Mouse (Mus musculus) MEL (cell line): ENCODE measurements at regions not wholly inside any gene's neighbourhood (a gene's known extent, or its start where the extent isn't known, plus 50 kb on each side); places are given as distances from the start of the nearest gene placed in this dataset.

ENCODE experiments used
- DNase-seq: peaks from one replicate; pipeline ENCODE4 v3.0.0; 2011; ENCODE audit warnings: low read depth, low spot score
- H3K27ac ChIP-seq: 2 replicates; pipeline ENCODE4 v1.5.1; 2012; ENCODE audit warnings: low read depth, mild to moderate bottlenecking, control low read depth, low read length, moderate library complexity; ENCODE audit not compliant: control insufficient read depth
- H3K27me3 ChIP-seq, 2 experiments: fragments of 150-350 bp in 1 of 2; sonication (generic) in 1 of 2; 2 replicates each; pipeline ENCODE4 v1.6.1; 2012; ENCODE audit warnings: low read length in 2 of 2, mild to moderate bottlenecking in 2 of 2, improper control_type of control experiment in 1 of 2, moderate library complexity in 1 of 2; ENCODE audit not compliant: insufficient read depth in 2 of 2, control insufficient read depth in 1 of 2
- H3K36me3 ChIP-seq, 2 experiments: 2 replicates each; pipeline ENCODE4 v1.6.1; 2012 to 2014; ENCODE audit warnings: low read length in 2 of 2, improper control_type of control experiment in 1 of 2, inconsistent platforms in 1 of 2, mild to moderate bottlenecking in 1 of 2; ENCODE audit not compliant: insufficient read depth in 2 of 2, control insufficient read depth in 1 of 2
- H3K4me1 ChIP-seq, 2 experiments: fragments of 150-350 bp in 1 of 2; sonication (generic) in 1 of 2; 2 replicates each; pipeline ENCODE4 v1.6.1; 2012; ENCODE audit warnings: low read length in 2 of 2, improper control_type of control experiment in 1 of 2, mild to moderate bottlenecking in 1 of 2; ENCODE audit not compliant: insufficient read depth in 2 of 2, control insufficient read depth in 1 of 2
- H3K4me3 ChIP-seq, 2 experiments: fragments of 150-350 bp in 1 of 2; sonication (generic) in 1 of 2; 2 replicates each; pipeline ENCODE4 v1.5.1; 2012; ENCODE audit warnings: low read depth in 2 of 2, low read length in 2 of 2, mild to moderate bottlenecking in 2 of 2, moderate library complexity in 2 of 2, control low read depth in 1 of 2, improper control_type of control experiment in 1 of 2; ENCODE audit not compliant: control insufficient read depth in 1 of 2, insufficient read depth in 1 of 2
- H3K79me2 ChIP-seq: 2 replicates; pipeline ENCODE4 v1.6.1; 2012; ENCODE audit warnings: mild to moderate bottlenecking, low read length, moderate library complexity; ENCODE audit not compliant: control insufficient read depth, poor library complexity, insufficient read depth
- H3K9ac ChIP-seq: 2 replicates; pipeline ENCODE4 v1.6.1; 2012; ENCODE audit warnings: low read depth, mild to moderate bottlenecking, control low read depth, low read length, moderate library complexity; ENCODE audit not compliant: control insufficient read depth, poor library complexity, severe bottlenecking
- H3K9me3 ChIP-seq: fragments of 150-350 bp; sonication (generic); replicated peaks from 2 replicates; pipeline ENCODE4 v1.6.1; 2012; ENCODE audit warnings: mild to moderate bottlenecking, low read length, improper control_type of control experiment, moderate library complexity; ENCODE audit not compliant: insufficient read depth
- BHLHE40 ChIP-seq: IDR thresholded peaks from 2 replicates; pipeline ENCODE4 v1.6.1; 2012; ENCODE audit warnings: low read depth, mild to moderate bottlenecking, inconsistent platforms, low read length, improper control_type of control experiment, borderline replicate concordance
- E2F4 ChIP-seq: IDR thresholded peaks from 2 replicates; pipeline ENCODE4 v1.6.1; 2011; ENCODE audit warnings: low read depth, low read length, improper control_type of control experiment, borderline replicate concordance
- EP300 ChIP-seq, 2 experiments: IDR thresholded peaks; 2 replicates each; pipeline ENCODE4 v1.6.1; 2011; ENCODE audit warnings: improper control_type of control experiment in 2 of 2, low read length in 2 of 2, low read depth in 1 of 2, mild to moderate bottlenecking in 1 of 2
- ETS1 ChIP-seq: IDR thresholded peaks from 2 replicates; pipeline ENCODE4 v1.6.1; 2012; ENCODE audit warnings: low read depth, mild to moderate bottlenecking, inconsistent platforms, low read length, improper control_type of control experiment, moderate library complexity
- GATA1 ChIP-seq: IDR thresholded peaks from 2 replicates; pipeline ENCODE4 v1.6.1; 2011; ENCODE audit warnings: low read depth, low read length, improper control_type of control experiment
- HCFC1 ChIP-seq: IDR thresholded peaks from 2 replicates; pipeline ENCODE4 v1.6.1; 2012; ENCODE audit warnings: low read depth, mild to moderate bottlenecking, inconsistent platforms, low read length, improper control_type of control experiment, moderate library complexity
- MAFK ChIP-seq: IDR thresholded peaks from 2 replicates; pipeline ENCODE4 v1.6.1; 2011; ENCODE audit warnings: low read depth, mild to moderate bottlenecking, low read length, improper control_type of control experiment, borderline replicate concordance
- MAX ChIP-seq: IDR thresholded peaks from 2 replicates; pipeline ENCODE4 v1.6.1; 2011; ENCODE audit warnings: low read length, improper control_type of control experiment
- MEF2A ChIP-seq: IDR thresholded peaks from 2 replicates; pipeline ENCODE4 v1.6.1; 2014; ENCODE audit warnings: low read depth, mild to moderate bottlenecking, inconsistent platforms, low read length, improper control_type of control experiment; ENCODE audit not compliant: poor library complexity, insufficient replicate concordance, severe bottlenecking; ENCODE audit errors: extremely low read depth
- MXI1 ChIP-seq: IDR thresholded peaks from 2 replicates; pipeline ENCODE4 v1.6.1; 2011; ENCODE audit warnings: mild to moderate bottlenecking, low read depth, low read length, improper control_type of control experiment
- MYB ChIP-seq: IDR thresholded peaks from 2 replicates; pipeline ENCODE4 v1.6.1; 2011; ENCODE audit warnings: mild to moderate bottlenecking, low read depth, low read length, improper control_type of control experiment
- MYC ChIP-seq: IDR thresholded peaks from 2 replicates; pipeline ENCODE4 v1.6.1; 2011; ENCODE audit warnings: low read depth, mild to moderate bottlenecking, low read length, improper control_type of control experiment, moderate library complexity
- NELFE ChIP-seq: IDR thresholded peaks from 2 replicates; pipeline ENCODE4 v1.6.1; 2011; ENCODE audit warnings: low read depth, low read length, improper control_type of control experiment
- POLR2A ChIP-seq, 2 experiments: IDR thresholded peaks; 2 replicates each; pipeline ENCODE4 v1.6.1; 2011 to 2012; ENCODE audit warnings: low read length in 2 of 2, mild to moderate bottlenecking in 2 of 2, control low read depth in 1 of 2, improper control_type of control experiment in 1 of 2, low read depth in 1 of 2, moderate library complexity in 1 of 2; ENCODE audit not compliant: control insufficient read depth in 1 of 2, insufficient read depth in 1 of 2, poor library complexity in 1 of 2
- RCOR1 ChIP-seq: IDR thresholded peaks from 2 replicates; pipeline ENCODE4 v1.6.1; 2012; ENCODE audit warnings: low read depth, mild to moderate bottlenecking, inconsistent platforms, low read length, improper control_type of control experiment
- SIN3A ChIP-seq: IDR thresholded peaks from 2 replicates; pipeline ENCODE4 v1.6.1; 2012; ENCODE audit warnings: low read length, improper control_type of control experiment, inconsistent platforms
- SMC3 ChIP-seq: IDR thresholded peaks from 2 replicates; pipeline ENCODE4 v1.6.1; 2011; ENCODE audit warnings: low read depth, low read length, improper control_type of control experiment
- TAL1 ChIP-seq: IDR thresholded peaks from 2 replicates; pipeline ENCODE4 v1.6.1; 2012; ENCODE audit warnings: mild to moderate bottlenecking, inconsistent platforms, low read length, moderate library complexity, mixed read lengths
- TBP ChIP-seq: IDR thresholded peaks from 2 replicates; pipeline ENCODE4 v1.8.0; 2011; ENCODE audit warnings: low read depth, low read length, improper control_type of control experiment
- USF1 ChIP-seq: IDR thresholded peaks from 2 replicates; pipeline ENCODE4 v1.6.1; 2014; ENCODE audit warnings: low read depth, mild to moderate bottlenecking, inconsistent platforms, low read length, improper control_type of control experiment, moderate library complexity
- USF2 ChIP-seq, 2 experiments: IDR thresholded peaks; 2 replicates each; pipeline ENCODE4 v1.6.1; 2011 to 2012; ENCODE audit warnings: improper control_type of control experiment in 2 of 2, low read length in 2 of 2, borderline replicate concordance in 1 of 2, inconsistent platforms in 1 of 2, low read depth in 1 of 2, mild to moderate bottlenecking in 1 of 2; ENCODE audit not compliant: insufficient read depth in 1 of 2
- ZC3H11A ChIP-seq: IDR thresholded peaks from 2 replicates; pipeline ENCODE4 v1.6.1; 2012; ENCODE audit warnings: low read depth, mild to moderate bottlenecking, inconsistent platforms, low read length, improper control_type of control experiment
- ZMIZ1 ChIP-seq: IDR thresholded peaks from 2 replicates; pipeline ENCODE4 v1.6.1; 2012; ENCODE audit warnings: low read depth, mild to moderate bottlenecking, inconsistent platforms, low read length, improper control_type of control experiment, moderate library complexity
- ZNF384 ChIP-seq: IDR thresholded peaks from 2 replicates; pipeline ENCODE4 v1.6.1; 2012; ENCODE audit warnings: low read depth, mild to moderate bottlenecking, inconsistent platforms, low read length, improper control_type of control experiment

- Histone ChIP-seq H3K27me3 (no peaks in the 10 kb centered on the region), H3K36me3 (no peaks in the 10 kb centered on the region), H3K4me1 (no peaks in the 10 kb centered on the region), H3K9ac (no peak overlapping the region), H3K9me3 (no peaks in the 10 kb centered on the region), H3K4me3 (no peak overlapping the region), H3K27ac (no peak overlapping the region), H3K79me2 (no peaks in the 10 kb centered on the region)
- DNase-seq: no peak
- no peak for TF ChIP-seq ZC3H11A
- TF ChIP-seq MXI1: no peak
- no peak for TF ChIP-seq SIN3A
These were observed 116.7 kb downstream of the H2al1j start for GRCm38 (mm10) chrX:11444261-11444725.

- H3K27ac ChIP-seq: no peak overlapping the region
- TF ChIP-seq ETS1: no peak
- no peak for TF ChIP-seq RCOR1
- TF ChIP-seq E2F4: no peak
- TF ChIP-seq EP300 (IDR thresholded peaks at IDR 0.05; ENCODE audit: low read depth in 1 of 2, low read length in 2 of 2): no peak
- no peak for TF ChIP-seq USF1
- no peak for TF ChIP-seq USF2 (IDR thresholded peaks at IDR 0.05; ENCODE audit: borderline replicate concordance in 1 of 2, insufficient read depth in 1 of 2, low read depth in 1 of 2, low read length in 2 of 2)
- no peak for TF ChIP-seq MEF2A
- no peak for TF ChIP-seq HCFC1
- TF ChIP-seq ZC3H11A: no peak
- no peak for TF ChIP-seq MYB
- no peak for TF ChIP-seq SMC3
- TF ChIP-seq ZMIZ1: no peak
- TF ChIP-seq, all 39 proteins: peak for 0
- H3K27me3 ChIP-seq: no peaks in the 10 kb centered on the region
- no peaks in the 10 kb centered on the region for H3K9me3 ChIP-seq
- H3K9ac ChIP-seq: no peak overlapping the region
- H3K4me3 ChIP-seq: no peak overlapping the region
- H3K36me3 ChIP-seq: no peaks in the 10 kb centered on the region
- no peaks in the 10 kb centered on the region for H3K79me2 ChIP-seq
- no peaks in the 10 kb centered on the region for H3K4me1 ChIP-seq
- DNase-seq: no peak
These were observed 121.1 kb downstream of the H2al1j start for GRCm38 (mm10) chrX:11448711-11449110.

- no peaks in the 10 kb centered on the region for H3K4me1 ChIP-seq
- TF ChIP-seq POLR2A (IDR thresholded peaks at IDR 0.05; ENCODE audit: control insufficient read depth in 1 of 2, insufficient read depth in 1 of 2, low read depth in 1 of 2, low read length in 2 of 2, poor library complexity in 1 of 2) (no peak), SIN3A (no peak), NELFE (no peak), TBP (no peak), ZC3H11A (no peak), RCOR1 (no peak), MYB (no peak), ZNF384 (no peak), TAL1 (no peak), SMC3 (no peak), MXI1 (no peak), ETS1 (no peak), HCFC1 (no peak), MAX (no peak), MYC (no peak), MAFK (no peak), GATA1 (no peak), BHLHE40 (no peak)
- TF ChIP-seq, all 39 proteins: peak for 0
- Histone ChIP-seq H3K9me3 (no peaks in the 10 kb centered on the region), H3K9ac (no peak overlapping the region), H3K27me3 (no peaks in the 10 kb centered on the region), H3K4me3 (no peak overlapping the region), H3K27ac (no peak overlapping the region), H3K36me3 (no peaks in the 10 kb centered on the region), H3K79me2 (no peaks in the 10 kb centered on the region)
- no peak for DNase-seq
These were observed 130.9 kb downstream of the H2al1j start for GRCm38 (mm10) chrX:11458521-11458920.
